Mouse (Mus musculus): ENCODE data around the gene Smarcc1.
A peak's percentile ranks its signal among the peaks of the same experiment; 100 is the strongest.

Gene Smarcc1

DNA sequence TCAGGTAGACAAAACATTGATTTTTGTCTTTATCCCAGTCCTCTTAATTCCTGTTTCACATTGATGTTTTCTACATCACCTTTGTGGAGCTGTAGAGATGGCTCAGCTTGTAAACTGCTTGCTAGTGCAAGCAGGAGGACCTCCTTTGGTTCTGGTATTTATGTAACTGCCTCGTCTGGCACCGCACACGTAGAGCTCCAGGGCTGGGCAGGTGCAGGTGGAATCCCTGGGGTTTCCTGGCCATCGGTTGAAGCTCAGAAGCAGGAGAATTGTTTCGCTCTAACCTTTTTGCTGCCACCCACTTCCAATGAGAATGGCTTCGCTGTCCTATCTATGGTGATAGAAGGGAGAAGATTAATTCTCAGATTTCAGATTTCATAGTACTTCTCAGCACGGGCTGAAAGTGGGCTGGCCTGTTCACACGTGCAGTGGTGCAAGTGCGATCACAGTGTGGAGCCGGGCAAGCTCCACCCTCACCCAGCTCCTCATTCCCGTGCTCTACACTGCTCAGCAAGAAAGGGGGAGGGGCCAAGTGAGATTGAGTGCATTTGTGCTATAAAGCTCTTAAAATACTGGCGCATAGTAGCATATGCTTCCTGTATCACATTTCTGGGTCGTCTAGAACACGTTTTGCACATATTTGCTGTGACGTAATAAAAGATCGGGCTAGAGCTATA is 113.0 kb downstream of the Smarcc1 start:
- DNase-seq (ENCODE audit: low spot score in 2 of 2): no peak

DNA sequence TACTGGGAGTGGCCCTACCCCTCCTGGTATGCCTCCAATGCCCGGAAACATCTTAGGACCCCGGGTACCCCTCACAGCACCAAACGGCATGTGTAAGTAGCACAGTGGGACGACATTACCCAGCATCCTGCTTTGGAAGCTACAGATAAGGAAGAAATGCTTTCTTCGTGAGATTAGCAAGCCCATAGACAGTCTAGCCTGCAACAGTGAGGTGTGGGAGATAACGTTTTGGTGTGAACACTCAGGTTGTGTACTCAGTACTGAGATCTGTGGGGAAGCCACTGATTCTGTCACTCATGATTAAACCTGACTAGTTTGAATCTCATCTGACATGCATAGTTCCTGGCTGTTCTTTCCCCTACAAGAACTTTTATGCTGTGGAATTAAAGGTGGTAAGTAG is 117.5 kb downstream of the Smarcc1 start:
- DNase-seq (ENCODE audit: low spot score in 2 of 2): no peak

DNA sequence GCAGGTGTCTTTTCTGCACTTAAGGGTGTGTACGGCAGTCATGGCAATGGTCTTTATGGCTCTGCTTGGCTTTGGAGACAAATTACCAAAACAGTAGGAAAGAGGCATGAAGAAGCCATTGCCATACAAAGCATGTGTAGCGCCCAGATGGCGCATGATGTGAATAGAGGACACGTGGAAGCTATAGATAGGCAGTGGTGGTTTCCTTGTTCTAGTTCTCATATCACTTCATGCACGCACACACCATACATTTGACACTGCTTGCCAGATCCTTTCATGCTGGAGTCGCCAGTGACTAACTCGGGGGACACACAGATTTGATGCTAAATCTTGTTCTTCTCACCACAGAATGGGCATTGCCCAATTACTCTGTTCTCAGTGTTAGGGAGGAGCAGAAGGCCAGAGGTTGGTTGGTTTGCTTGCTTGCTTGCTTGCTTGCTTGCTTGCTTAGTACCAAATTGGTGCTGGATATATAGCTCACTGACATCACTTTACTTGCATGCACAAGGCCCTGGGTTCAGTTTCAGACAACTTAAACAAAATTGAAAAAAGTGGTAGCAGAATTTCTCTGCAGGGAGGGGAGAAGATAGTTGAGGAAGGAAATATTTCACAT is 125.8 kb downstream of the Smarcc1 start, which contains the start of gene Cspg5:
Gene Cspg5 (plus strand): TSS at position 563 of the 613 bp plus-strand sequence.
- no peak for DNase-seq (ENCODE audit: low spot score in 2 of 2)

DNA sequence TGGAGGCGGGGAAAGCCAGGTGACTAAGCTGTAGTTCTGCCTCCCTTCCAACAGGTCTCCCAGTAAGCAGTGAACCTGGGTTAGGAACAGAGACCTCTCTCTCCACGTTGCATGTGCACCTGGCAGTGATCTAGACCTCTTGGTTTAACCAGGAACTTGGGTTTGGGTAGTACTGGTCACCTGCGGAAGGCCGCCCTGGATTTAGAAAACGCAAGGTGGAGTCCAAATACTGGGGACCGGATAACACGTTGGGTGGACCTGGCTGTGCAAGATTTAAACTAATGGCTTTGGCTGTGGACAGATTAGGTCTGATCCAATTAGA is 127.0 kb downstream of the Smarcc1 start:
- DNase-seq (ENCODE audit: low spot score in 2 of 2): peak in 1 of 2 experiments; percentile 18

DNA sequence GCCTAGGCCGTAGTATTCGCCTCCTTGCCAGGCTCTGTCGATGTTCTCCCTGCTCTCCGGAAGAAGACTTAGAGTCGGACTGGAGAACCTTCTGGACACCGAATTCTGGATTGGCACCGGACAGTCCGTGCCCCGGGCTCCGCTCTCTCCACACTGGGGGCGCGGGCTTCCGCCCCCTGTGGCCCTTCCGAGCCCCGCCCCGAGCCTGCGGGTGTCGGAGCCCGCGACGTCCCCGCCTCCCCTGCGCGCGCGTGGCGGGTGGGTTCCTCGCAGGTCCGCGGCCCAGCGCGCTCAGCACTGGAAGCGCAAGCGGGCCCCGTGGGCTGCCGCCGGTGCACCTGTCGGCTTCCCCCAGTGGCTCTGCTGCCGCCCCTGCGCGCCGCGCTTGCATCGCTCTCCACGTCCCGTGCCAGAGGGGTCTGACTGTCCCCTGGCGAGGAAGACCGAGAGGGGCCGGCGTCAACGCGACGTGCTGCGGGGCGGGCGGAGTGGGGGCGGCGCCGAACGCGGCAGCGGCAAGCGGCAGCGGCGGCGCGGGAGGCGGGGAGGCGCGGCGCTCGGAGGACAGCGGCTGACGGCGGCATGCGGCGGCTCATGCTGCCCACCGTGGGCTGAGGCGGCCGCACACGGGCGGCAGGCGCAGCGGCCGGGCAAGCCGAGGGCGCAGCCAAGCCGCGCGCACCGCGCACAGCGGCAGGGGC is 127.5 kb downstream of the Smarcc1 start:
- peak; percentile 20 for DNase-seq (ENCODE audit: low spot score in 2 of 2)

DNA sequence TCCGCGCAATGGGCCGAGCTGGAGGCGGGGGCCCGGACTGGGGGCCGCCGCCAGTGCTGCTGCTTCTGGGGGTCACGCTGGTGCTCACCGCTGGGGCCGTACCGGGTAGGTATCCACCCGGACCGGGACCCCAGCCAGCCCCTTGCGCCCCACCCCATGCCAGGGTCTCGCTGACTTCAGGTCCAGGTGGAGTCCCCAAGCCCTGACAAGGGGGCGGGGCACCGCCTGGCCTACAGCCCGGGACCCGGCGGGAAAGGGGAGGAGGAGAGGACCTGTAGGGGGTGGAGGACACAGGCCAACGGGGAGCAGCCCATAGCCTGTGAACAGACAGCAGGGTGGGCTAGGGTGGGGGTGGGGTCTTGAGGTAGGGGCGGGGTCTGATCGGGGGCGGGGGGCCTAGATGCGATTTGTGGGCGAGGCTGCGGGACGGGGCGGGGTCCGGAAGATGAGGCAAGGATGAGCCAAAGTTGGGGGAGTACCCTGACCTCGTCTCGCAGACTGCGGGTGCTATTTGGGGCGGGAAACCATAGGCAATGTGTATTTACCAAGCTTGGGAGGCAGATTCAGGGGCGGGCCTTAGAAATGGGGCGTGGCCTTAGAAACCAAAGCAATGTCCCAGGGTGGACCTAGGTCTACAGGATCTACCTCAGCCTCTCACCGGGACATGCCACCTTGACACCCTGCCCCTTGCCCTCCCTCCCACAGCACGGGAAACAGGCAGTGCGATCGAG is 128.2 kb downstream of the Smarcc1 start:
- DNase-seq (ENCODE audit: low spot score in 2 of 2): peak; percentile 33 to 36

DNA sequence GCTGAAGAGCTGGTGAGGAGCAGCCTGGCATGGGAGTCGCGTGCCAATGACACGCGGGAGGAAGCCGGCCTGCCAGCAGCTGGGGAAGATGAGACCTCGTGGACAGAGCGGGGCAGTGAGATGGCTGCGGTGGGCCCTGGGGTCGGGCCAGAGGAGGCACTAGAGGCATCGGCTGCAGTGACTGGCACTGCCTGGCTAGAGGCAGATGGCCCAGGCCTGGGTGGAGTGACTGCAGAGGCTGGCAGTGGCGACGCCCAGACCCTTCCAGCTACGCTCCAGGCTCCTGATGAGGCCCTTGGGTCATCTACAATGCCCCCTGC is 128.8 kb downstream of the Smarcc1 start:
- no peak for DNase-seq (ENCODE audit: low spot score in 2 of 2)

DNA sequence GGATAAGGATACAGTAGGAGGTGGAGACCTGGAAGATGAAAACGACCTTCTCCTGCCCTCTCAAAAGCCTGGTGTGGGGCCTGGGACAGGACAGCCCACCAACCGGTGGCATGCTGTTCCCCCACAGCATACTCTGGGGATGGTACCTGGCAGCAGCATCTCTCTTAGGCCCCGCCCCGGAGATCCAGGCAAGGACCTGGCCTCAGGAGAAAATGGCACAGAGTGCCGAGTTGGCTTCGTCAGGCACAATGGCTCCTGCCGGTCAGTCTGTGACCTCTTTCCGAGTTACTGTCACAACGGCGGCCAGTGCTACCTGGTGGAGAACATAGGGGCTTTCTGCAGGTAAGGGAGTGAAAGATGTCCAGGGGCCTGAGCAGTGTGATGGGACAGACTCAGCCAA is 129.5 kb downstream of the Smarcc1 start:
- no peak for DNase-seq (ENCODE audit: low spot score in 2 of 2)

DNA sequence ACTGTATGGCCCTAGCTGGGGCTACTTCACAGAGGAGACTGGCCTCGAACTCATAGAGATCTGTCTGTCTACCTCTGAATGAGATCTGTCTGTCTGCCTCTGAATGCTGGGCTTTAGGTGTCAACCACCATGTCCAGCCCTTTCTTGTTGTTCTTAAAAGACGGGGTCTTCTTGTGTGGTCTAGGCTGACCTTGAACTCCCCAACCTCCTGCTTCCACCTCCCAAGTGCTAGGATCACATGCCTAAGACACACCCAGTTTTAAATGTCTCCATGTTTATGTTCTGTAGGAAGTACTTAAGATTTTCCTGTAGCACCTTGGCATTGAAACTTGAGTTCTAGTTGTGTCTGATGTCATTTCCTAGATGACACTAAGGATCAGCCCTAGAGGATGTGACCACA is 131.4 kb downstream of the Smarcc1 start:
- DNase-seq (ENCODE audit: low spot score in 2 of 2): no peak

DNA sequence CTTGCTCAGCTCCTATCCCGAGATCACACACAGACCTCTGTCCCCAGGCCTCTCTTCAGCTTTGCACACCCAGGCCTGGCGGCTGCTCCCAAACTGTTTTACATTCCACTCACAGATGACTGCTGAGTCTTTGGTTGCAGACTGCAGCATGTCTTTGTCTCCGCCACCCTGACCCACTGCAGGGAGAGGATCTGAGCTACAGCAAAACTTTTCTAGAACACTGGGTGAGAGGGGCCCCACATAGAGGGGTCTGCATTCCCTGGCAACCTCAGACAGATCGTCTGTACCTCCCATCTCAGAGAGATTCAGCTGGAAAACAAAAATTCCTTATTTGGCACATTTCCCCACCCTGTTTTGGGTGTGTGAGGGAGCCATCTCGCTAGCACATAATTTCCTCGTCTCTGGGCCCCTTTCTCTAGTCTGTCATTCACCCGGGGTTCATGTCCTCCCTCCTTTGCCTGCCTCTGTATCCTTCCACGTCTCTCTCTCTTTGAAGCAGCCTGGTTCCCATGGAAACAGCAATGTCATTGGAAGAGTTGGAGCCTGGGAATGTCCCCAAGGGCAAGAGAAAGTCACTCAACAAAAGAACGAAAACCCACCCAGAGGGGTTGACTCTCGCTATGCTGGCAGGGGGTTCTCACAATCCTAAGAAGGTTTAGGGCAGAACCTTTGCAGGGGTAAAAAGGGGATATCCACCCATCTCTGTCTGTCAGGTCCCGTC is 132.5 kb downstream of the Smarcc1 start:
- DNase-seq (ENCODE audit: low spot score in 2 of 2): no peak

DNA sequence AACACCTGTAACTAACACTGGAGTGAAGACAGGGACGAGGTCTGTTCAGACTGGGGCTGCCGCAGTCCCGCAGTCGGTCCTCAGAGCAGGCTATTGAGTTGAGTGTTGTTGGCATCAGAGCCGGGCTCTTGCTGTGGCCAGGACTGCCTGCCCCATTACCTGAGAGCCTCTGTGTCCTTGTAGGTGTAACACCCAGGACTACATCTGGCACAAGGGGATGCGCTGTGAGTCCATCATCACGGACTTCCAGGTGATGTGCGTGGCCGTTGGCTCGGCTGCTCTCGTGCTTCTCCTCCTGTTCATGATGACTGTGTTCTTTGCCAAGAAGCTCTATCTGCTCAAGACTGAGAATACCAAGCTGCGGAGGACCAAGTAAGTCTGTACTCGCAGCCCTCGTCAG is 133.3 kb downstream of the Smarcc1 start:
- no peak for DNase-seq (ENCODE audit: low spot score in 2 of 2)

DNA sequence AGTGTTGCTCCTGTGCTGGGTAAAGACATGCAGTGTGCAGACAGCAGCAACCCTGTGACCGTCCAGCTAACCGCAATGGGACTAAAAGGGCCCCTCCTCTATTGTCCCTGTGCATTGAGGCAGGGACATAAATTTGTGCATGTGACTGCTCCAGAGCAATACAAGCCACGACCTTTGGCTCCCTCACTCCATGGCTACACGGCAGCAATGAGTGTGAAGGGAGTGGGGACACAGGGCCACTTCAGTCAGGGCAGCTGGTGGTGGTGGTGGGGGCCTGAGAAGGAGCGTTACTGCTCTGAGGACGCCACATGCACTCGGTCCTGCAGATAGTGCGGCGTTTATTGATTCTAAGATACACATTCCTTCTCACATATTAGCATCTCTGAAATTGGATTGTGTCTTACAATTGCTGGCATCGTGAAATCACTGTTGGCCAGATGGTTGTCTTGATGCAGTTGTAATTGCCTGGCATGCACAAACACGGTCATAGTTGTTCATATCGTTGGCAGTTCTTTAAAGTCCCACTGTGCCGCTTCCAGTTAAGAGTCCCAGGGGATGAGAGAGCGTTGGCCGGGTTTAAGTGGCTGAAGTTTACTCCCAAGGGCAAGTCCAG is 138.0 kb downstream of the Smarcc1 start:
- DNase-seq (ENCODE audit: low spot score in 2 of 2): no peak

DNA sequence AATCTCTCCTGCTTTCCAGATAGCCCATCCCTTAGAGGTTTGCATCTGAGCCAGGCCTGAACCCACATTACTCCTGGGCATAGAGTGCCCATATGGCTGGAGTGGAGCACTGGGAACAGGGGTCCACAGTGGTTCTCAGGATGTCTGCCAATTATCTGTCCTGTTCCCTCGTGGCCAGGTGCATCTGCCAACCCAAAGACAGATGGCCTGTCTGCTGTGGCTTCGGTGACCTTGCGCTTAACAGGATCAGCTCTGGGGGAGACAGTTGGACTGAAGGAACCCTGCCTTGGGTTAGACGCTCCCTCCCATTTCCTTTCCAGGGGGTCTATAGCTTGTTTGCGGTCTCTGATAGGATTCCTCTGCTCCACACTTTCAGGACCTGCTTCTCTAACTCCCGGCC is 141.1 kb downstream of the Smarcc1 start:
- DNase-seq (ENCODE audit: low spot score in 2 of 2): no peak

DNA sequence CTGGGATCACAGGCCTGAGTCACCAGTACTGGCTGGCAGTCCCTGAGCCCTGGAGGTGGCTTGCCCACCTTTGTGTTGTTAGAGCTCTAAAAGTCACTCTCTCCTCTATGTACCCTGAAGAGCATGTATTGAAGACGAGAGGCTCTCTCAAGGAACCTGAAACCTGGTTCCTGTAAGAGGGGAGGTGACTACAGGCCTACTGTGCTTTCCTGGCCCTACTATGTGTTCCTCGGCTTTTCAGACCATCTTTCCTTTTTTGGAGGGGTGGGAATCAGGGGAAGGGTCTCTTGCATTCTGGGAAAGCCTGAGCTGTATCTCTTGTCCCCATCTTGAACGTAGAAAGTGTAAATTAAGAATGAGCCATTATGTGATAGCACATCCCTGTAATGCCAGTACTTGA is 141.6 kb downstream of the Smarcc1 start:
- no peak for DNase-seq (ENCODE audit: low spot score in 2 of 2)

DNA sequence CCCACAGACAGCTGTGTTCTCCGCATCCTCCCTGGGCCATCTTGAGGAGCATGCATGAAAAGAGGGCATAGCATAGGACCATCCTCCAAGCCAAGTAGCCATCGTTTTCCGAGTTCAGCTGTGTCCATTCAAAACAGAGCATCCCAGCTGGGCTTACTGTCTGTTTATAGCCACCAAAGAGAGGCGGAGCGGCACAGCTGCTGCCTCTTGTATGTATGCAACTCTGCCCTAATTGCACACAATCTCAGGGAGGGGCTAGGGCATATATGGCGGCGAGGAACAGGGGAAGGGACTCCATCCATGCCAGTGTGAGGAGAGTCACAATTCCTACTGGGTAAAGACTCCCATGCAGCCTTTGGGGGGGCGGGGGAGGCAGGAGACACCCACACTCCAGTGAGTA is 145.7 kb downstream of the Smarcc1 start:
- no peak for DNase-seq (ENCODE audit: low spot score in 2 of 2)

DNA sequence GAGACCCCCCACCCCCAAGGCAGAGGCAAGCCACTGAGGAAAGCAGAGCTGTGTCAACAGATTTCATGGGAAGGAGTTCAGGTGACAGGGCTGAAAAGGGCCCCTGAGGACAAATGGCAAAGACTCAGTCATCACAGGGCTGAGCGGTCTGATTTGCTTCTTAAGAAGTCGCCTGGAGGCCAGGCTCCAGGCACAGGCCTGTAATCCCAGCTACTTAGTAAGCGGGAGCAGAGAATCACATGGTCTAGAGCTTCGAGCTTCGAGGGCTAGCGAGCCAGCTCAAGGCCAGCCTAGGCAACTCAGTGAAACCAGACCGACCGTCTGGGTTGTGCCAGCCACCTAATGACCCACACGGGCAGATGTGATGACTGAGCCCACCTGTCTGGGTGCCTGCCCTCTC is 147.5 kb downstream of the Smarcc1 start:
- no peak for DNase-seq (ENCODE audit: low spot score in 2 of 2)

DNA sequence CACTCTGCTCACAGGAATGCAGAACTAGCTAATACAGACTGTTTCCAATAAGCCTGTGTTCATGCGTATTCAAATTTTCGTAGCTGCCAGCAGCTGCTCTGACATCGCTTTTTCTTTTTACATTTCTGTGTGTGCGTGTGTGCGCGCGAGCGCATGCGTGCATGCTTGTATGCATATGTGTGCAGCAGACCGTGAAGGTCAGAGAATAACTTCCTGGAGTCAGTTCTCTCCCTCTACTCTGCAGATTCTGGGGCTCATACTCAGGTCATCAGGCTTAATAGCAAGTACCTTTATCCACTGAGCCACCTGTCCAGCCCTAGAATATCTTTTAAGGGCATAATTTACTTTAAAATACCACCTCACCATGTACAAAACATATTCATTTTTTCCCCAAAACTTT is 150.9 kb downstream of the Smarcc1 start:
- no peak for DNase-seq (ENCODE audit: low spot score in 2 of 2)

DNA sequence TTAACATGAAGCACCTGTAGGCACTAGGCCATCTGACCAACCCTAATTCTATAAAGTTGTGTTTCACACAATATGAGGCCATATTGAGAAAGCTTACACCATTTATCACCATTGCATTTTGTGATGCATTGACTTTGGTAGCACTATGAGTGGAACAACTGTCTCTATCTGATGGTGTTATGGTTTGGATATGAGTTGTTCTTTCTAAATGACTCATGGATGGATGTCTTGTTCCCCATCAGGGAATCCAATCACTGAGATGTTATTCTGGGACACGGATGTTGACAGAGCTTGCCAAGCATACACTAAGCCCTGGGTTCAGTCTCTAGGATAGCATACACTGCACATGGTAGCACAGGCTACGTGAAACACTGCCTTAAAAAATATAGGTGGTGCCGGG is 154.8 kb downstream of the Smarcc1 start:
- DNase-seq (ENCODE audit: low spot score in 2 of 2): no peak

DNA sequence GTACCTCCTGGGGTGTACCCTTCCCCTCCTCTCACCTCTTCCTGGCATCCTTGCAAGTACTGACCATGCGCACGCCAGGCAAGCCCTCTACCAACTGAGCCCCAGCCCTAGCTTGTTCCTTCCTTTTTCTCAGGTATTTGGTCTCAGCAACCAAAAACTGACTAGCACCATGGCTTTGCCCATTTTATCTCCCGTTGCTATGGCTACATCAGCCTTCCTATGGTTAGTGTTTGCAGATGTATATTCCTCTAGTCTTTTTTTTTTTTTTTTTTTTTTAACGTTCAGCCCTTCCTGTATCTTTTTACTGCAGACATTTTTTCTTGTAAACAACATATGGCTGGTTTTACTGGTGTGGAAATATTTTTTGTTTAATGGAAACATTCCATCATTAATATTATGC is 156.0 kb downstream of the Smarcc1 start:
- DNase-seq (ENCODE audit: low spot score in 2 of 2): no peak

DNA sequence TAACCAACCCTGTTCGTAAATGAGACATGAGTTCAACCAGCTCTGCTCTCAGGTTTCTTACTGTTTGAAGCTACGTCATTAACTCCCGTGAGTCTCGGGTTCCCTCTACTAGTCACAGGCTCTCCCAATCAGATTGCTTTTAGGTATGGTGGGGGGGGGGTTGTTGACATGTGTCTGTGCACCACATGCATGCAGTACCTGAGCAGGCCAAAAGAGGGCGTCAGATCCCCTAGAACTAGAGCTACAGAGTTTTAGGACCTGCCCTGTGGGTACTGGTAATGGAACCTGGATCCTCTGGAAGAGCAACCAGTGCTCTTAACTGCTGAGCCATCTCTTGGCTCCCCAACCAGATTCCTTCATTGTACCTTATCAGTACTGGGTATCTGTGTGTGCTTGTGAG is 158.4 kb downstream of the Smarcc1 start:
- no peak for DNase-seq (ENCODE audit: low spot score in 2 of 2)

DNA sequence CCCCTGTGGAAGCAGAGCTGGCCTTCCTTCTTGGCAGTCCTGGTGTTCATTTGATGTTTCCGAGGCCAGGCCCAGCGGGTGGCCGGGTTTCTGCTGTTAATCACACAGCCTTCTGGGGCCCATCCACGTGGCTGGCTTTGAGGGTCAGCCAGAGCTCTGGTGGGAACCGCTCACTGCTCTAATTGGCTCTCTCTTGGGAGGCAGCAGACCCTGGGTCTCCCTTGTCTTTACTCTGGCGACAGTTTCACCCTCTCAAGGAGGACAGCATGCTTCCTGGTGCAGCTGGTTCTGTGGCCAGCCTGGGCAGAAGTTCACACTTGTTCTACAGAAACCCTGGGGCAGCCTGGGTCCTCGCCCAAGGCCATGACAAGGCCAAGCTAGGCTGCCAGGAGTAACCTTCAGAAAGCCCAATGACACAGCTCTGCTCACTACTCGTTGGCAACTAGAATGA is 159.9 kb downstream of the Smarcc1 start:
- no peak for DNase-seq (ENCODE audit: low spot score in 2 of 2)

Data from urinary bladder, postnatal 36 days (tissue).